8 mouse cellular contexts compared by ENCODE assay signal in the genomic region with DNA sequence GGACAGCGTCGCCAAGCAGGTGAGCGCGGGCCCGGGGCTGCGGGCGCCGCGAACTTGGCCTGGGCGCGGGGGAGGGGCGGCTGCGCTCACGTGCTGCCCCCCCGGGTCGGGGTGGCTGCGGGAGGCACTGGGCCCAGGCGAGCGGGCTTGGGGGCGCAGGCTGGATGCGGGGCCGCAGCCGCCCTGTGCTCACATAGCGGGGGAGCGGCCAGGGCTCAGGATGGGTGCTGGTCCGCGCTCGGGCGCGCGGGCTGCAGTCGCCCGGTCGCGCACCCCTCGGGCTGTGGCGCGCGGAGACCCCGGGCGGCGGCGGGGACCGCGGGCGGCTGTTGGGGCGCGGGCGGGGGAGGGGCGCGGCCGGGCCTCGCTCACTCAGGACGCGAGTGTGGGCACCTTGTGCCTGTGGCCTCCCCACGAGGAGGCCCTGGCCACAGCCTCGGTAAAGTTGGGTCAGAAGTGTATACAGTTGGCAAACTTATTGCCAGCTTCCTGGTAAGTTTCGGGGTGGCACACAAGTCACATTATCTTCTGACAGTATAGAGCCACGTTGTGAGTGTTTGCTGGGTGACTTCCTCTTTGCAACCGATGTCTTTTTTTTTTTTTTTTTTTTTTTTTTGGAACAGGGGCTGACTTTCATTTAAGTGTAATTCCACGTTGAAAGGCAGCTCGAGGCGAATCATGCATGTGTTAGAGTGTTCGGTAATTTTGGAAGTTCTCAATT. TPM values are rescaled to one million over a fixed set of nuclear protein-coding genes. Genes with fewer than 3 reads are reported as not detected.
DNase-seq lines count a peak whose midpoint lies in the region; ATAC-seq and TF ChIP-seq lines count a peak whose summit lies in the region.

No protein-coding gene starts in this region.

- H3K4me2 ChIP-seq in kidney, postnatal 0 days (ENCODE audit: low read length): peak overlapping the region; percentile 66

- no peak for TF ChIP-seq CTCF in kidney, postnatal 0 days (IDR thresholded peaks at IDR 0.05; ENCODE audit: low read depth)
- no peak for TF ChIP-seq CTCF in MEL (IDR thresholded peaks at IDR 0.05 in 2 of 3, conservative IDR thresholded peaks at IDR 0.05 in 1 of 3; ENCODE audit: control insufficient read depth in 1 of 3, insufficient read depth in 1 of 3, low read depth in 2 of 3, low read length in 3 of 3, poor library complexity in 1 of 3, severe bottlenecking in 1 of 3)
- no peak for TF ChIP-seq CTCF in embryonic fibroblast, embryonic 13.5 days (IDR thresholded peaks at IDR 0.05; ENCODE audit: borderline replicate concordance, insufficient read depth, low read length)

- peak; percentile 54 for DNase-seq in kidney, postnatal 0 days (ENCODE audit: low spot score)
- DNase-seq in kidney, postnatal 4 days: no peak
- peak; percentile 85 for DNase-seq in MEL (ENCODE audit: low read depth, low spot score)
- peak; percentile 17 to 25 for DNase-seq in spleen, postnatal 14 days (ENCODE audit: low spot score in 2 of 2)
- DNase-seq in right cerebral cortex, postnatal 25 days: no peak

- peak; percentile 65 for ATAC-seq in kidney, postnatal 0 days (replicated peaks; ENCODE audit: low FRiP score, low read depth)
- peak; percentile 18 for ATAC-seq in inflammation-experienced regulatory T-cells, adult 6 months

- TF ChIP-seq POLR2A in MEL (IDR thresholded peaks at IDR 0.05; ENCODE audit: control insufficient read depth in 1 of 2, insufficient read depth in 1 of 2, low read depth in 1 of 2, low read length in 2 of 2, poor library complexity in 1 of 2): peak; percentile 61 to 75; a peak in 3 of 4 replicates
- TF ChIP-seq POLR2A in embryonic fibroblast, embryonic 13.5 days (IDR thresholded peaks at IDR 0.05; ENCODE audit: low read depth, low read length): 0 out of 2 replicates have a peak, but pooled peaks have one; percentile 5

- H3K79me2 ChIP-seq in MEL (ENCODE audit: control insufficient read depth, insufficient read depth, low read length, poor library complexity): peaks cover 50% of the 10 kb centered on the region

- peak overlapping the region; percentile 98 for H3K27ac ChIP-seq in kidney, postnatal 0 days
- H3K27ac ChIP-seq in MEL (ENCODE audit: control insufficient read depth, low read depth, low read length): peak overlapping the region; percentile 86
- H3K27ac ChIP-seq in embryonic fibroblast, embryonic 13.5 days (ENCODE audit: insufficient read depth, low read length): peak overlapping the region; percentile 90

- no peaks in the 10 kb centered on the region for H3K36me3 ChIP-seq in kidney, postnatal 0 days (ENCODE audit: insufficient read depth, low read length)
- H3K36me3 ChIP-seq in MEL (ENCODE audit: control insufficient read depth in 1 of 2, insufficient read depth in 2 of 2, low read length in 2 of 2): peaks cover 2 to 39% of the 10 kb centered on the region in 2 experiments; a peak in 3 of 4 replicates
- peaks cover 25% of the 10 kb centered on the region for H3K36me3 ChIP-seq in megakaryocyte, embryonic 14.5 days (replicated peaks; ENCODE audit: low read length)

- WGBS in kidney, postnatal 0 days: under 1% methylated on average over 54 of the region's 64 CpGs

- no peak; the same call in 1 of the 2 replicates for TF ChIP-seq RAD21 in MEL (IDR thresholded peaks at IDR 0.05; ENCODE audit: low read depth, low read length)

- peak overlapping the region; percentile 96 for H3K9ac ChIP-seq in kidney, postnatal 0 days (ENCODE audit: low read depth, low read length)
- H3K9ac ChIP-seq in MEL (ENCODE audit: control insufficient read depth, low read depth, low read length, poor library complexity, severe bottlenecking): peak overlapping the region; percentile 99

- peak; percentile 63 to 84 for TF ChIP-seq EP300 in MEL (IDR thresholded peaks at IDR 0.05; ENCODE audit: low read depth in 1 of 2, low read length in 2 of 2)

- H3K9me3 ChIP-seq in kidney, postnatal 0 days (replicated peaks; ENCODE audit: low read length): no peaks in the 10 kb centered on the region
- H3K9me3 ChIP-seq in MEL (replicated peaks; ENCODE audit: insufficient read depth, low read length): no peaks in the 10 kb centered on the region
- H3K9me3 ChIP-seq in megakaryocyte, embryonic 14.5 days: no peaks in the 10 kb centered on the region

- H3K4me1 ChIP-seq in kidney, postnatal 0 days (replicated peaks; ENCODE audit: insufficient read depth, low read length): peaks cover 6% of the 10 kb centered on the region; the same call in 1 of the 2 replicates
- H3K4me1 ChIP-seq in MEL (ENCODE audit: control insufficient read depth in 1 of 2, insufficient read depth in 2 of 2, low read length in 2 of 2): peaks cover 2 to 37% of the 10 kb centered on the region in 2 experiments; a peak in 3 of 4 replicates
- H3K4me1 ChIP-seq in embryonic fibroblast, embryonic 13.5 days (ENCODE audit: control insufficient read depth, insufficient read depth, low read length): no peaks in the 10 kb centered on the region
- peaks cover 54% of the 10 kb centered on the region for H3K4me1 ChIP-seq in megakaryocyte, embryonic 14.5 days

- no peaks in the 10 kb centered on the region for H3K27me3 ChIP-seq in kidney, postnatal 0 days (ENCODE audit: insufficient read depth, low read length)
- no peaks in the 10 kb centered on the region for H3K27me3 ChIP-seq in MEL (ENCODE audit: control insufficient read depth in 1 of 2, insufficient read depth in 2 of 2, low read length in 2 of 2)
- H3K27me3 ChIP-seq in megakaryocyte, embryonic 14.5 days (replicated peaks): no peaks in the 10 kb centered on the region

- H3K4me3 ChIP-seq in kidney, postnatal 0 days (replicated peaks; ENCODE audit: low read depth, low read length): peak overlapping the region; percentile 86
- H3K4me3 ChIP-seq in MEL (ENCODE audit: control insufficient read depth in 1 of 2, insufficient read depth in 1 of 2, low read depth in 2 of 2, low read length in 2 of 2): peak overlapping the region; percentile 78 to 82
- peak overlapping the region; percentile 99 for H3K4me3 ChIP-seq in embryonic fibroblast, embryonic 13.5 days (ENCODE audit: insufficient read depth, low read length)
- H3K4me3 ChIP-seq in megakaryocyte, embryonic 14.5 days (replicated peaks): peak overlapping the region; percentile 96

TF ChIP-seq in MEL, 35 proteins besides CTCF, POLR2A, EP300 and RAD21 (continues in another document):
- peak; percentile 87 for TF ChIP-seq BHLHE40 (IDR thresholded peaks at IDR 0.05; ENCODE audit: borderline replicate concordance, low read depth, low read length)
- peak; percentile 54; the same call in 1 of the 2 replicates for TF ChIP-seq ELF1 (IDR thresholded peaks at IDR 0.05; ENCODE audit: low read depth, low read length)
- peak; percentile 88 for TF ChIP-seq ETS1 (IDR thresholded peaks at IDR 0.05; ENCODE audit: low read depth, low read length)
- peak; percentile 58 for TF ChIP-seq GATA1 (IDR thresholded peaks at IDR 0.05; ENCODE audit: low read depth, low read length)
- TF ChIP-seq TAL1 (IDR thresholded peaks at IDR 0.05; ENCODE audit: low read length): 0 out of 2 replicates have a peak, but pooled peaks have one; percentile 15
- no peak for TF ChIP-seq MEF2A (IDR thresholded peaks at IDR 0.05; ENCODE audit: extremely low read depth, insufficient replicate concordance, low read depth, low read length, poor library complexity, severe bottlenecking)
- 0 out of 2 replicates have a peak, but pooled peaks have one; percentile 67 for TF ChIP-seq CHD1 (IDR thresholded peaks at IDR 0.05; ENCODE audit: low read depth, low read length)
- TF ChIP-seq TBP (IDR thresholded peaks at IDR 0.05; ENCODE audit: low read depth, low read length): peak; percentile 80
- TF ChIP-seq NELFE (IDR thresholded peaks at IDR 0.05; ENCODE audit: low read depth, low read length): peak; percentile 54
- TF ChIP-seq KAT2A (conservative IDR thresholded peaks at IDR 0.05; ENCODE audit: low read depth, low read length): no peak
- no peak for TF ChIP-seq ZMIZ1 (IDR thresholded peaks at IDR 0.05; ENCODE audit: low read depth, low read length)
- TF ChIP-seq USF2 (IDR thresholded peaks at IDR 0.05; ENCODE audit: borderline replicate concordance in 1 of 2, insufficient read depth in 1 of 2, low read depth in 1 of 2, low read length in 2 of 2): no peak
- TF ChIP-seq MAZ (IDR thresholded peaks at IDR 0.05; ENCODE audit: low read depth, low read length): peak; percentile 53; the same call in 1 of the 2 replicates
- TF ChIP-seq MAFK (IDR thresholded peaks at IDR 0.05; ENCODE audit: borderline replicate concordance, low read depth, low read length): no peak
- peak; percentile 96 for TF ChIP-seq SIN3A (IDR thresholded peaks at IDR 0.05; ENCODE audit: low read length)
- TF ChIP-seq HCFC1 (IDR thresholded peaks at IDR 0.05; ENCODE audit: low read depth, low read length): peak; percentile 54; the same call in 1 of the 2 replicates
- peak; percentile 12; the same call in 1 of the 2 replicates for TF ChIP-seq SMC3 (IDR thresholded peaks at IDR 0.05; ENCODE audit: low read depth, low read length)
- TF ChIP-seq UBTF (IDR thresholded peaks at IDR 0.05; ENCODE audit: borderline replicate concordance, insufficient read depth, low read depth, low read length): no peak
- peak; percentile 73 for TF ChIP-seq TCF12 (IDR thresholded peaks at IDR 0.05; ENCODE audit: low read depth, low read length)
- TF ChIP-seq USF1 (IDR thresholded peaks at IDR 0.05; ENCODE audit: low read depth, low read length): no peak; the same call in 1 of the 2 replicates
- peak; percentile 74; the same call in 1 of the 2 replicates for TF ChIP-seq ZKSCAN1 (IDR thresholded peaks at IDR 0.05; ENCODE audit: low read depth, low read length)
- peak; percentile 95 for TF ChIP-seq MXI1 (IDR thresholded peaks at IDR 0.05; ENCODE audit: low read depth, low read length)
- no peak for TF ChIP-seq ZC3H11A (IDR thresholded peaks at IDR 0.05; ENCODE audit: low read depth, low read length)
- peak; percentile 81 for TF ChIP-seq MYB (IDR thresholded peaks at IDR 0.05; ENCODE audit: low read depth, low read length)
- peak; percentile 100 for TF ChIP-seq ZNF384 (IDR thresholded peaks at IDR 0.05; ENCODE audit: low read depth, low read length)
- TF ChIP-seq MYC (IDR thresholded peaks at IDR 0.05; ENCODE audit: low read depth, low read length): peak; percentile 98
- TF ChIP-seq MAX (IDR thresholded peaks at IDR 0.05; ENCODE audit: low read length): peak; percentile 87

RNA-seq across cellular contexts. Expression of a gene that starts 0.6 kb away (rescaled TPM):
- polyA plus RNA-seq in kidney, postnatal 0 days (2015; fragmentation: Nextera tagmentation; extraction: Ambion mirVana): 10.7 and 12.2 TPM in 2 replicates
- 45.6 and 58.2 TPM in 2 replicates for total RNA-seq in MEL (2012; rRNA removed)
- polyA plus RNA-seq in MEL (2012; ENCODE audit: insufficient read depth in 1 of 2, insufficient read length in 2 of 2, low read depth in 1 of 2, low replicate concordance in 2 of 2, missing spikeins in 1 of 2): 100 to 1,000 TPM in 1 of 2 experiments, 10 to 100 TPM in 1; 33.9 to 185 TPM
- 60.0 and 82.2 TPM in 2 replicates for polyA plus RNA-seq in embryonic fibroblast, embryonic 13.5 days (2011; ENCODE audit: insufficient read length, low read depth, missing spikeins)
- polyA plus RNA-seq in inflammation-experienced regulatory T-cells, adult 6 months (2017; shearing (Covaris generic)): 10 to 100 TPM; 24.4 to 29.1 (median 27.5) TPM
- 1.0 and 6.1 TPM in 2 replicates for polyA plus RNA-seq in megakaryocyte, embryonic 14.5 days (2012; ENCODE audit: insufficient read depth, low replicate concordance)

Comparison
In these comparisons a context has a peak if more than half of its experiments do, and no peak if none do; other contexts are left out.
1. DNase-seq: peak in kidney, postnatal 0 days (single experiment), MEL (single experiment) and spleen, postnatal 14 days (2 of 2); none in kidney, postnatal 4 days (0 of 2) and right cerebral cortex, postnatal 25 days (single experiment).
2. Peak in every context shown above with its lines, with median percentiles within 50 percentile points of each other: H3K27ac ChIP-seq and H3K4me3 ChIP-seq.